Mouse (Mus musculus) adipocyte (in vitro differentiated cells): Measurements from ENCODE around the gene Angptl7.

Experiments
- DNase-seq: peaks from one replicate; pipeline ENCODE4 v3.0.0-alpha.2; 2016; ENCODE audit warnings: low spot score

Gene Angptl7

GRCm38 (mm10) chr4:148448853-148449245 is 51.4 kb downstream of the Angptl7 start:
- DNase-seq: peak; percentile 24

- peak; percentile 98 for DNase-seq
These were observed 51.9 kb downstream of the Angptl7 start, which contains the start of gene Mtor for GRCm38 (mm10) chr4:148448179-148448852. TSS of gene Mtor (plus strand) at chr4:148448611.
